Mouse (Mus musculus): ENCODE results near the gene Kcnh3. TPM values are rescaled to one million over a fixed set of nuclear protein-coding genes. Genes with fewer than 3 reads are reported as not detected.
"Not testable (repeated sequence)": the region's sequence is repeated elsewhere in the genome, so short reads cannot be mapped to it uniquely, and the experiment has no call there.

Gene Kcnh3
- polyA plus RNA-seq, 1 experiment from 2014 or later: 0.04 TPM

- not testable (repeated sequence) for H3K4me1 ChIP-seq (ENCODE audit: control insufficient read depth, insufficient read depth, low read length); ATAC-seq (ENCODE audit: low FRiP score); DNase-seq (ENCODE audit: low spot score, missing footprints); H3K27me3 ChIP-seq (ENCODE audit: control insufficient read depth, insufficient read depth, low read length); H3K36me3 ChIP-seq (ENCODE audit: control insufficient read depth, insufficient read depth, low read length); H3K9me3 ChIP-seq (ENCODE audit: control insufficient read depth, low read length); H3K27ac ChIP-seq (ENCODE audit: low read depth, low read length)
- peak overlapping the region; percentile 54 for H3K9ac ChIP-seq (ENCODE audit: low read length)
- peak overlapping the region; percentile 71 for H3K4me3 ChIP-seq (ENCODE audit: low read depth, low read length)
- peak overlapping the region; percentile 44 for H3K4me2 ChIP-seq
- WGBS: 1% methylated on average over 14 of the region's 15 CpGs
Measured at GRCm38 (mm10) chr15:99251111-99251510, 26.4 kb downstream of the Kcnh3 start.

DNA sequence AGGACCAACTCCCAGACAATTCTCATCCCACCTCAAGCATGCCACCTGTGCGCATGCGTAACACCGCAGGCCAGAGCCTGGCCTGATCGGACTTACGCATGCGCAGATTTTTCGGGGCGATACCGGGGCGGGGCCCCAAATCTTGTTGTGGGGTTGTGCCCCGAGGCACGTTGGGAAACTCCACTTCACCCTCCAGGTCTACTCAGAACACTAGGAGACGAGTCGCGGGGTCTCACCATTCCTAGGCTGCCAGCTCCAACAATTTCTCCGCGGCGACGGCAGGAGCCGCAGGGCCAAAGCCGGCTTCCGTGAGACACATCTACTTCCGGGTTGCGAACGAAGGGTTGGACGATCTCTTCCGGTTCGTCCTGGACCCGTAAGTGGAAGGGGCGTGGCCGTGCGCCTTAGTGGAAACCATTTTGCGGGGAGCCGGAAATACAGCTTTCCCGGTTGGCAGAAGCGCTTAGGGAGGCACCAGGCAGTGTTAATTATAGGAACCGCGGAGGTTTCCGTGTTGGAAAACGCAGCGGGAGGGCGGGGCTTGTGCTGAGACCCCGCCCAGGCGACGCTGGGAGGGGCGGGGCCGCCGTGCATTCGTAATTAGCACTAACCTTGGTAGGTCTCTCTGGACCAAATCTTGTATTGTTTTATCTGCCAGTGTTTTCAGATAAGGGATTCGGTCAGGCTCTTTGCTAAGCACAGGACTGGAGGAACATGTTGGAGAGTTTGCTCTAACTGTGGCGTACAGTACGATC lies 27.1 kb downstream of the Kcnh3 start, which contains the start of gene Mcrs1:
Gene Mcrs1 (minus strand): TSS at position 336 of the 755 bp plus-strand sequence.
- Histone ChIP-seq H3K4me1 (ENCODE audit: control insufficient read depth, insufficient read depth, low read length) (peaks cover 3% of the 10 kb centered on the region), H3K4me2 (peak within 1 kb of the TSS; percentile 73), H3K36me3 (ENCODE audit: control insufficient read depth, insufficient read depth, low read length) (peaks cover 6% of the 10 kb centered on the region; the same call in 1 of the 2 replicates), H3K27ac (ENCODE audit: low read depth, low read length) (peak within 1 kb of the TSS; percentile 85), H3K9me3 (ENCODE audit: control insufficient read depth, low read length) (no peaks in the 10 kb centered on the region), H3K4me3 (ENCODE audit: low read depth, low read length) (peak within 1 kb of the TSS; percentile 71), H3K27me3 (ENCODE audit: control insufficient read depth, insufficient read depth, low read length) (no peaks in the 10 kb centered on the region), H3K9ac (ENCODE audit: low read length) (peak within 1 kb of the TSS; percentile 81)
- WGBS: under 1% methylated on average over 52 of the region's 52 CpGs
- ATAC-seq (ENCODE audit: low FRiP score) (peak; percentile 93), DNase-seq (ENCODE audit: low spot score, missing footprints) (peak; percentile 99)

- H3K9me3 ChIP-seq (ENCODE audit: control insufficient read depth, low read length): no peaks in the 10 kb centered on the region
- peaks cover 3% of the 10 kb centered on the region for H3K4me1 ChIP-seq (ENCODE audit: control insufficient read depth, insufficient read depth, low read length)
- no peaks in the 10 kb centered on the region for H3K27me3 ChIP-seq (ENCODE audit: control insufficient read depth, insufficient read depth, low read length)
- peak; percentile 47; the same call in 1 of the 2 replicates for ATAC-seq (ENCODE audit: low FRiP score)
- WGBS: 5% methylated on average over 22 of the region's 22 CpGs
- H3K4me2 ChIP-seq: peak overlapping the region; percentile 73
- DNase-seq (ENCODE audit: low spot score, missing footprints): no peak
- H3K4me3 ChIP-seq (ENCODE audit: low read depth, low read length): peak overlapping the region; percentile 71
- peak overlapping the region; percentile 85 for H3K27ac ChIP-seq (ENCODE audit: low read depth, low read length)
- peak overlapping the region; percentile 81 for H3K9ac ChIP-seq (ENCODE audit: low read length)
- peaks cover 6% of the 10 kb centered on the region; the same call in 1 of the 2 replicates for H3K36me3 ChIP-seq (ENCODE audit: control insufficient read depth, insufficient read depth, low read length)
Measured at GRCm38 (mm10) chr15:99252381-99253174, 27.9 kb downstream of the Kcnh3 start.

GRCm38 (mm10) chr15:99253175-99253479 lies 28.5 kb downstream of the Kcnh3 start:
- peak overlapping the region; percentile 73 for H3K4me2 ChIP-seq
- ATAC-seq (ENCODE audit: low FRiP score); DNase-seq (ENCODE audit: low spot score, missing footprints); H3K4me3 ChIP-seq (ENCODE audit: low read depth, low read length); H3K27me3 ChIP-seq (ENCODE audit: control insufficient read depth, insufficient read depth, low read length); H3K9ac ChIP-seq (ENCODE audit: low read length); H3K27ac ChIP-seq (ENCODE audit: low read depth, low read length); H3K4me1 ChIP-seq (ENCODE audit: control insufficient read depth, insufficient read depth, low read length); H3K9me3 ChIP-seq (ENCODE audit: control insufficient read depth, low read length); H3K36me3 ChIP-seq (ENCODE audit: control insufficient read depth, insufficient read depth, low read length): not testable (repeated sequence)
- 45% methylated on average over 2 of the region's 2 CpGs for WGBS

DNA sequence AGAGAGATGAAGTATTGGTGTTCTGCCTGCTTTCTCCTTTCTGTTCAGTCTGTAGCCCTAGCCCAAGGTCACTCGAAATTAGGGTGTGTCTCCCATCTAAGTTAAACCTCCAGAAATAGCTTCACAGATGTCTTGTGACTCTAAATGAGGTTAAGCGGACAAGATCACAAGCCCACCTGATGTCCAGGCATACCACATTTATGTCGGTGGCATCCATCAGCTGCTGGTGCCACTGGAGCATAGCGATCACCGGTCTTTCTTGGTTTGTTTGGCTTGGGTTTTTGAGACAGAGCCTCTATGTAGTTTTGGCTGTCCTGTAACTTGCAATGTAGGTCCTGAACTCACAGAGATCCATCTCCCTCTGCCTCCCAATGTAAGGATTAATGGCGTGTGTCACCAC lies 29.1 kb downstream of the Kcnh3 start:
- ATAC-seq (ENCODE audit: low FRiP score): no peak
- no peak overlapping the region for H3K27ac ChIP-seq (ENCODE audit: low read depth, low read length)
- H3K4me2 ChIP-seq: no peak overlapping the region
- H3K4me1 ChIP-seq (ENCODE audit: control insufficient read depth, insufficient read depth, low read length): peaks cover 3% of the 10 kb centered on the region
- DNase-seq (ENCODE audit: low spot score, missing footprints): no peak
- no peaks in the 10 kb centered on the region for H3K9me3 ChIP-seq (ENCODE audit: control insufficient read depth, low read length)
- H3K9ac ChIP-seq (ENCODE audit: low read length): no peak overlapping the region
- no peak overlapping the region for H3K4me3 ChIP-seq (ENCODE audit: low read depth, low read length)
- no peaks in the 10 kb centered on the region for H3K27me3 ChIP-seq (ENCODE audit: control insufficient read depth, insufficient read depth, low read length)
- 96% methylated on average over 6 of the region's 6 CpGs for WGBS
- H3K36me3 ChIP-seq (ENCODE audit: control insufficient read depth, insufficient read depth, low read length): no peaks in the 10 kb centered on the region

DNA sequence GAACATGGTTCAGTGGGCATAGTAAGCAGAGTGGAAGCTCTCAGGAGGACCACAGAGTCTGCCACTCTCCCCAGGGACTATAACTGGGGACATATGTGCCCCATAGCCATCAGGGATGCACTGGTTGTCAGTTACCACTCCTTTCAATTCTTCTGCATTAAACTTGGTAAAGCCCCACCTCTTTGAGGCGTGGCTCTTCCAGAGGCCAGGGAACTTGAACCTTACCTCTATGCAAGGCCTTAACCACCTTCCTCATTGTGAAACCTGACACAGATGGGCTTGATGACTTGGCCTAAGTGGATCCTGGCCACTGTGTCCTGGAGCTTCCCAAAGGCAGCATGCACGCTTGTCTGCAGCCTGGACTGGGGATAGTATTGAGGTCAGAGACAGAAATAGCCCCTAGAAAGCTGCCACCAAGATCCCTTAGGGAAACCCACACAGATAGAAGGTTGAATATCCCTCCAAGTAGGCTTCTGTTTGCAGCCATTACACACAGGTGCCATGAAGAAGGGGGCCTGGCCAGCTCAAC lies 29.9 kb downstream of the Kcnh3 start:
- H3K4me3 ChIP-seq (ENCODE audit: low read depth, low read length): no peak overlapping the region
- no peaks in the 10 kb centered on the region for H3K27me3 ChIP-seq (ENCODE audit: control insufficient read depth, insufficient read depth, low read length)
- H3K4me1 ChIP-seq (ENCODE audit: control insufficient read depth, insufficient read depth, low read length): peaks cover 4% of the 10 kb centered on the region
- DNase-seq (ENCODE audit: low spot score, missing footprints) (no peak), ATAC-seq (ENCODE audit: low FRiP score) (no peak)
- H3K4me2 ChIP-seq: no peak overlapping the region
- 83% methylated on average over 2 of the region's 2 CpGs for WGBS
- no peaks in the 10 kb centered on the region for H3K9me3 ChIP-seq (ENCODE audit: control insufficient read depth, low read length)
- H3K9ac ChIP-seq (ENCODE audit: low read length): no peak overlapping the region
- H3K36me3 ChIP-seq (ENCODE audit: control insufficient read depth, insufficient read depth, low read length): no peaks in the 10 kb centered on the region
- H3K27ac ChIP-seq (ENCODE audit: low read depth, low read length): no peak overlapping the region

- no peaks in the 10 kb centered on the region for H3K9me3 ChIP-seq (ENCODE audit: control insufficient read depth, low read length)
- peaks cover 7% of the 10 kb centered on the region for H3K4me1 ChIP-seq (ENCODE audit: control insufficient read depth, insufficient read depth, low read length)
- DNase-seq (ENCODE audit: low spot score, missing footprints) (no peak), ATAC-seq (ENCODE audit: low FRiP score) (no peak)
- no peak overlapping the region for H3K4me3 ChIP-seq (ENCODE audit: low read depth, low read length)
- no peak overlapping the region for H3K27ac ChIP-seq (ENCODE audit: low read depth, low read length)
- H3K4me2 ChIP-seq: no peak overlapping the region
- H3K36me3 ChIP-seq (ENCODE audit: control insufficient read depth, insufficient read depth, low read length): no peaks in the 10 kb centered on the region
- H3K27me3 ChIP-seq (ENCODE audit: control insufficient read depth, insufficient read depth, low read length): no peaks in the 10 kb centered on the region
- 90% methylated on average over 6 of the region's 6 CpGs for WGBS
- H3K9ac ChIP-seq (ENCODE audit: low read length): no peak overlapping the region
Measured at GRCm38 (mm10) chr15:99255241-99255749, 30.6 kb downstream of the Kcnh3 start.

- 68% methylated on average over 8 of the region's 8 CpGs for WGBS
- ATAC-seq (ENCODE audit: low FRiP score): peak; percentile 27
Measured at GRCm38 (mm10) chr15:99259167-99259729, 34.6 kb downstream of the Kcnh3 start.

More at GRCm38 (mm10) chr15:99259167-99259729, 34.6 kb downstream of the Kcnh3 start:
- Histone ChIP-seq H3K27me3 (ENCODE audit: control insufficient read depth, insufficient read depth, low read length) (no peaks in the 10 kb centered on the region), H3K9ac (ENCODE audit: low read length) (no peak overlapping the region), H3K9me3 (ENCODE audit: control insufficient read depth, low read length) (no peaks in the 10 kb centered on the region), H3K36me3 (ENCODE audit: control insufficient read depth, insufficient read depth, low read length) (no peaks in the 10 kb centered on the region), H3K27ac (ENCODE audit: low read depth, low read length) (no peak overlapping the region), H3K4me3 (ENCODE audit: low read depth, low read length) (no peak overlapping the region), H3K4me2 (no peak overlapping the region; the same call in 1 of the 2 replicates), H3K4me1 (ENCODE audit: control insufficient read depth, insufficient read depth, low read length) (peaks cover 4% of the 10 kb centered on the region; the same call in 1 of the 2 replicates)
- DNase-seq (ENCODE audit: low spot score, missing footprints): no peak

Data from midbrain, embryonic 11.5 days (tissue).